Mouse (Mus musculus) heart, embryonic 15.5 days (tissue): ENCODE data around the gene Tcp11l2. TPM values are rescaled to one million over a fixed set of nuclear protein-coding genes. Genes with fewer than 3 reads are reported as not detected.

ENCODE experiments used
- ATAC-seq: fragments of 200-750 bp; cut with Nextera tagmentation; replicated peaks from 2 replicates; pipeline ENCODE4 v1.8.0; 2017; ENCODE audit warnings: low read depth, moderate TSS enrichment; ENCODE audit not compliant: insufficient number of reproducible peaks, insufficient read depth, low FRiP score
- H3K27ac ChIP-seq: fragments of 300-500 bp; sonication (generic); 2 replicates; pipeline ENCODE4 v1.5.1; 2015; ENCODE audit warnings: mild to moderate bottlenecking, inconsistent platforms
- H3K27me3 ChIP-seq: fragments of 300-500 bp; sonication (generic); 2 replicates; pipeline ENCODE4 v1.6.1; 2015; ENCODE audit warnings: inconsistent platforms
- H3K36me3 ChIP-seq: fragments of 300-500 bp; sonication (generic); 2 replicates; pipeline ENCODE4 v1.6.1; 2015; ENCODE audit warnings: mild to moderate bottlenecking, inconsistent platforms
- H3K4me1 ChIP-seq: fragments of 300-500 bp; sonication (generic); replicated peaks from 2 replicates; pipeline ENCODE4 v1.6.1; 2015; ENCODE audit warnings: inconsistent platforms
- H3K4me2 ChIP-seq: fragments of 300-500 bp; sonication (generic); 2 replicates; pipeline ENCODE4 v1.6.1; 2015; ENCODE audit warnings: inconsistent platforms, mild to moderate bottlenecking, moderate library complexity
- H3K4me3 ChIP-seq: fragments of 300-500 bp; sonication (generic); 2 replicates; pipeline ENCODE4 v1.5.1; 2015; ENCODE audit warnings: mild to moderate bottlenecking, inconsistent platforms
- H3K9ac ChIP-seq: fragments of 300-500 bp; sonication (generic); 2 replicates; pipeline ENCODE4 v1.6.1; 2015; ENCODE audit warnings: mild to moderate bottlenecking, inconsistent platforms
- H3K9me3 ChIP-seq: fragments of 300-500 bp; sonication (generic); replicated peaks from 2 replicates; pipeline ENCODE4 v1.6.1; 2016; ENCODE audit warnings: inconsistent platforms
- WGBS: fragments of 180-500 bp; shearing (Covaris S2); methylation state at CpG from one replicate; pipeline ENCODE4 v1.1.7; 2015; ENCODE audit warnings: mixed read lengths; 5-methylcytosine and 5-hydroxymethylcytosine counted together
- polyA plus RNA-seq: library from polyadenylated mRNA; unstranded; fragments of >200 nt; fragmentation: Nextera tagmentation; extraction: Ambion mirVana; gene quantifications from 2 replicates; pipeline ENCODE4 v1.2.1, GENCODE M21; 2015

Tcp11l2 gene
- polyA plus RNA-seq, 1 experiment from 2014 or later = 33.3 TPM

GRCm38 (mm10) chr10:84582236-84582635 lies 5.8 kb downstream of the Tcp11l2 start:
- H3K27ac ChIP-seq = peak overlapping the region; percentile 53
- no peak overlapping the region for H3K4me2 ChIP-seq
- no peak overlapping the region for H3K4me3 ChIP-seq
- no peak for ATAC-seq
- H3K9me3 ChIP-seq = no peaks in the 10 kb centered on the region
- H3K9ac ChIP-seq = no peak overlapping the region
- 50% methylated on average over 7 of the region's 7 CpGs for WGBS
- no peaks in the 10 kb centered on the region for H3K36me3 ChIP-seq
- peaks cover 52% of the 10 kb centered on the region for H3K4me1 ChIP-seq
- no peaks in the 10 kb centered on the region for H3K27me3 ChIP-seq

GRCm38 (mm10) chr10:84584451-84585293 lies 8.2 kb downstream of the Tcp11l2 start:
- no peak overlapping the region for H3K4me2 ChIP-seq

GRCm38 (mm10) chr10:84585294-84585650 lies 8.8 kb downstream of the Tcp11l2 start:
- 68% methylated on average over 2 of the region's 2 CpGs for WGBS

More at GRCm38 (mm10) chr10:84584451-84585293, 8.2 kb downstream of the Tcp11l2 start:
- H3K9me3 ChIP-seq = no peaks in the 10 kb centered on the region
- H3K9ac ChIP-seq = no peak overlapping the region
- no peak overlapping the region for H3K27ac ChIP-seq
- H3K4me3 ChIP-seq = no peak overlapping the region
- H3K4me1 ChIP-seq = peaks cover 35% of the 10 kb centered on the region
- H3K36me3 ChIP-seq = peaks cover 4% of the 10 kb centered on the region; the same call in 1 of the 2 replicates
- ATAC-seq = no peak
- WGBS = 33% methylated on average over 11 of the region's 11 CpGs
- no peaks in the 10 kb centered on the region for H3K27me3 ChIP-seq

GRCm38 (mm10) chr10:84590956-84591355 lies 14.5 kb downstream of the Tcp11l2 start:
- no peak for ATAC-seq
- no peaks in the 10 kb centered on the region for H3K27me3 ChIP-seq
- WGBS = 68% methylated on average over 14 of the region's 14 CpGs
- peaks cover 34% of the 10 kb centered on the region; the same call in 1 of the 2 replicates for H3K36me3 ChIP-seq
- H3K4me1 ChIP-seq = 0 out of 2 replicates have a peak, but pooled peaks cover 2% of the 10 kb centered on the region
- H3K4me3 ChIP-seq = no peak overlapping the region
- H3K27ac ChIP-seq = no peak overlapping the region
- no peaks in the 10 kb centered on the region for H3K9me3 ChIP-seq
- no peak overlapping the region for H3K9ac ChIP-seq
- H3K4me2 ChIP-seq = no peak overlapping the region

More at GRCm38 (mm10) chr10:84585294-84585650, 8.8 kb downstream of the Tcp11l2 start:
- no peaks in the 10 kb centered on the region for H3K9me3 ChIP-seq
- peaks cover 10% of the 10 kb centered on the region; the same call in 1 of the 2 replicates for H3K36me3 ChIP-seq
- H3K27ac ChIP-seq = no peak overlapping the region
- no peak overlapping the region for H3K9ac ChIP-seq
- no peak for ATAC-seq
- peaks cover 33% of the 10 kb centered on the region for H3K4me1 ChIP-seq
- no peak overlapping the region for H3K4me3 ChIP-seq
- H3K27me3 ChIP-seq = no peaks in the 10 kb centered on the region
- no peak overlapping the region for H3K4me2 ChIP-seq

- Histone ChIP-seq H3K27ac (no peak overlapping the region), H3K4me3 (no peak overlapping the region), H3K36me3 (peaks cover 34% of the 10 kb centered on the region; the same call in 1 of the 2 replicates), H3K9me3 (no peaks in the 10 kb centered on the region), H3K4me1 (peaks cover 9% of the 10 kb centered on the region), H3K4me2 (no peak overlapping the region), H3K27me3 (no peaks in the 10 kb centered on the region), H3K9ac (no peak overlapping the region)
- WGBS = 83% methylated on average over 2 of the region's 2 CpGs
- ATAC-seq = no peak
Measured at GRCm38 (mm10) chr10:84591640-84592148, 15.3 kb downstream of the Tcp11l2 start.

GRCm38 (mm10) chr10:84592745-84593144 lies 16.3 kb downstream of the Tcp11l2 start:
- Histone ChIP-seq H3K9ac (no peak overlapping the region), H3K9me3 (no peaks in the 10 kb centered on the region), H3K4me3 (no peak overlapping the region), H3K27ac (no peak overlapping the region), H3K27me3 (no peaks in the 10 kb centered on the region), H3K4me2 (no peak overlapping the region), H3K36me3 (peaks cover 31% of the 10 kb centered on the region; the same call in 1 of the 2 replicates), H3K4me1 (peaks cover 20% of the 10 kb centered on the region)
- no peak for ATAC-seq
- 56% methylated on average over 3 of the region's 3 CpGs for WGBS

- Histone ChIP-seq H3K4me1 (peaks cover 21% of the 10 kb centered on the region), H3K4me2 (peak overlapping the region; percentile 33), H3K27ac (peak overlapping the region; percentile 89), H3K9me3 (no peaks in the 10 kb centered on the region), H3K36me3 (peaks cover 5% of the 10 kb centered on the region; the same call in 1 of the 2 replicates), H3K9ac (no peak overlapping the region), H3K4me3 (no peak overlapping the region), H3K27me3 (no peaks in the 10 kb centered on the region)
- 13% methylated on average over 3 of the region's 3 CpGs for WGBS
- ATAC-seq = peak; percentile 75; the same call in 1 of the 2 replicates
Measured at GRCm38 (mm10) chr10:84597127-84597785, 20.8 kb downstream of the Tcp11l2 start.

- H3K4me2 ChIP-seq = no peak overlapping the region
- ATAC-seq = no peak
- 0 out of 2 replicates have a peak, but pooled peaks cover 3% of the 10 kb centered on the region for H3K36me3 ChIP-seq
- 63% methylated on average over 1 of the region's 1 CpGs for WGBS
- no peaks in the 10 kb centered on the region for H3K27me3 ChIP-seq
- no peak overlapping the region for H3K9ac ChIP-seq
- H3K9me3 ChIP-seq = no peaks in the 10 kb centered on the region
- peaks cover 21% of the 10 kb centered on the region for H3K4me1 ChIP-seq
- H3K4me3 ChIP-seq = no peak overlapping the region
- peak overlapping the region; percentile 89 for H3K27ac ChIP-seq
Measured at GRCm38 (mm10) chr10:84598172-84598571, 21.7 kb downstream of the Tcp11l2 start.

GRCm38 (mm10) chr10:84600136-84600535 lies 23.7 kb downstream of the Tcp11l2 start:
- Histone ChIP-seq H3K4me1 (peaks cover 21% of the 10 kb centered on the region), H3K36me3 (peaks cover 6% of the 10 kb centered on the region; the same call in 1 of the 2 replicates), H3K4me3 (no peak overlapping the region), H3K27ac (no peak overlapping the region), H3K27me3 (no peaks in the 10 kb centered on the region), H3K9me3 (no peaks in the 10 kb centered on the region), H3K4me2 (no peak overlapping the region), H3K9ac (no peak overlapping the region)
- 76% methylated on average over 6 of the region's 6 CpGs for WGBS
- no peak for ATAC-seq

- no peaks in the 10 kb centered on the region for H3K27me3 ChIP-seq
- 73% methylated on average over 1 of the region's 1 CpGs for WGBS
- no peak overlapping the region for H3K9ac ChIP-seq
- no peak overlapping the region for H3K4me3 ChIP-seq
- H3K36me3 ChIP-seq = peaks cover 23% of the 10 kb centered on the region; the same call in 1 of the 2 replicates
- ATAC-seq = no peak
- peaks cover 10% of the 10 kb centered on the region for H3K4me1 ChIP-seq
- H3K9me3 ChIP-seq = no peaks in the 10 kb centered on the region
- H3K27ac ChIP-seq = no peak overlapping the region
- no peak overlapping the region for H3K4me2 ChIP-seq
Measured at GRCm38 (mm10) chr10:84604335-84604734, 27.9 kb downstream of the Tcp11l2 start.

GRCm38 (mm10) chr10:84608361-84608760 lies 31.9 kb downstream of the Tcp11l2 start:
- ATAC-seq = peak; percentile 57; the same call in 1 of the 2 replicates
- no peak overlapping the region for H3K9ac ChIP-seq
- H3K9me3 ChIP-seq = no peaks in the 10 kb centered on the region
- H3K4me2 ChIP-seq = peak overlapping the region; percentile 24
- 43% methylated on average over 3 of the region's 3 CpGs for WGBS
- H3K27me3 ChIP-seq = no peaks in the 10 kb centered on the region
- H3K4me1 ChIP-seq = peaks cover 43% of the 10 kb centered on the region
- H3K27ac ChIP-seq = peak overlapping the region; percentile 75
- peaks cover 23% of the 10 kb centered on the region; the same call in 1 of the 2 replicates for H3K36me3 ChIP-seq
- H3K4me3 ChIP-seq = no peak overlapping the region
